Mouse (Mus musculus) adrenal gland, postnatal 25 days (tissue): ENCODE data around the gene Spire2. TPM values are rescaled to one million over a fixed set of nuclear protein-coding genes. Genes with fewer than 3 reads are reported as not detected.

Experiments
- DNase-seq: peaks from one replicate; pipeline ENCODE4 v3.0.0; 2021; ENCODE audit warnings: mixed read lengths
- total RNA-seq: library from RNA; stranded (reverse); gene quantifications from 2 replicates; pipeline ENCODE4 v1.2.3, GENCODE M21; 2021

Gene Spire2
- total RNA-seq, 1 experiment from 2014 or later, result 2.2 TPM

- no peak for DNase-seq
Observed at GRCm38 (mm10) chr8:123416944-123417555, 84.5 kb downstream of the Spire2 start.

Other genes starting within 250 kb of the Spire2 start
- gene Rpl13, start 230.4 kb upstream of the Spire2 start, total RNA-seq, result 560 and 633 TPM in 2 replicates
- 4.6 and 6.4 TPM in 2 replicates for gene Cpne7, start 215.3 kb upstream of the Spire2 start, total RNA-seq
- 5.3 and 5.5 TPM in 2 replicates for gene Sult5a1, start 174.4 kb upstream of the Spire2 start, total RNA-seq
- gene Dpep1, start 146.5 kb upstream of the Spire2 start, total RNA-seq, result 30.1 and 32.6 TPM in 2 replicates
- gene Chmp1a, start 120.0 kb upstream of the Spire2 start, total RNA-seq, result 79.0 and 97.8 TPM in 2 replicates
- 3.3 and 4.0 TPM in 2 replicates for gene Spata33, start 119.9 kb upstream of the Spire2 start, total RNA-seq
- 68.7 and 78.2 TPM in 2 replicates for gene Cdk10, start 107.9 kb upstream of the Spire2 start, total RNA-seq
- gene Spata2l, start 96.5 kb upstream of the Spire2 start, total RNA-seq, result 15.6 and 17.9 TPM in 2 replicates
- 32.3 and 33.0 TPM in 2 replicates for gene Zfp276, start 78.5 kb upstream of the Spire2 start, total RNA-seq
- 25.2 and 36.7 TPM in 2 replicates for gene Vps9d1, start 78.4 kb upstream of the Spire2 start, total RNA-seq
- 6.6 and 15.5 TPM in 2 replicates for gene Fanca, start 14.1 kb upstream of the Spire2 start, total RNA-seq
- gene Tcf25, start 41.0 kb downstream of the Spire2 start, total RNA-seq, result 203 and 237 TPM in 2 replicates
- not detected in 2 replicates for gene Mc1r, start 74.4 kb downstream of the Spire2 start, total RNA-seq
- gene Tubb3, start 78.7 kb downstream of the Spire2 start, total RNA-seq, result 1.7 and 2.8 TPM in 2 replicates
- 19.1 and 29.4 TPM in 2 replicates for gene Def8, start 90.8 kb downstream of the Spire2 start, total RNA-seq
- 54.9 and 77.9 TPM in 2 replicates for gene Afg3l1, start 145.2 kb downstream of the Spire2 start, total RNA-seq
- 0.67 and 1.1 TPM in 2 replicates for gene Dbndd1, start 182.8 kb downstream of the Spire2 start, total RNA-seq
- 16.7 and 18.1 TPM in 2 replicates for gene Gas8, start 186.1 kb downstream of the Spire2 start, total RNA-seq